Mouse (Mus musculus) midbrain, postnatal 0 days (tissue): ENCODE data around the gene Faap24. TPM values are rescaled to one million over a fixed set of nuclear protein-coding genes. Genes with fewer than 3 reads are reported as not detected.
A peak's percentile ranks its signal among the peaks of the same experiment; 100 is the strongest.

Experiments used
- ATAC-seq: fragments of 200-750 bp; cut with Nextera tagmentation; 2 replicates; pipeline ENCODE4 v1.8.0; 2017; ENCODE audit warnings: moderate number of reproducible peaks, mild to moderate bottlenecking, moderate TSS enrichment, moderate library complexity; ENCODE audit not compliant: low FRiP score
- DNase-seq: peaks from one replicate; pipeline ENCODE4 v3.0.0-alpha.2; 2015; ENCODE audit warnings: low spot score
- H3K27ac ChIP-seq: fragments of 300-500 bp; sonication (generic); 2 replicates; pipeline ENCODE4 v1.5.1; 2014; ENCODE audit warnings: low read depth, mild to moderate bottlenecking, low read length, mixed read lengths
- H3K27me3 ChIP-seq: fragments of 300-500 bp; sonication (generic); 2 replicates; pipeline ENCODE4 v1.6.1; 2014; ENCODE audit warnings: low read length, control low read depth, mixed read lengths; ENCODE audit not compliant: insufficient read depth
- H3K36me3 ChIP-seq: fragments of 300-500 bp; sonication (generic); 2 replicates; pipeline ENCODE4 v1.6.1; 2014; ENCODE audit warnings: low read length, control low read depth, mixed read lengths; ENCODE audit not compliant: insufficient read depth
- H3K4me1 ChIP-seq: fragments of 300-500 bp; sonication (generic); 2 replicates; pipeline ENCODE4 v1.6.1; 2014; ENCODE audit warnings: mild to moderate bottlenecking, control low read depth, antibody characterized with exemption, low read length, mixed read lengths; ENCODE audit not compliant: insufficient read depth
- H3K4me2 ChIP-seq: fragments of 300-500 bp; sonication (generic); 2 replicates; pipeline ENCODE4 v1.6.1; 2014; ENCODE audit warnings: low read depth, mild to moderate bottlenecking, low read length, mixed read lengths; ENCODE audit not compliant: poor library complexity, severe bottlenecking
- H3K4me3 ChIP-seq: fragments of 300-500 bp; sonication (generic); 2 replicates; pipeline ENCODE4 v1.5.1; 2014; ENCODE audit warnings: low read depth, mild to moderate bottlenecking, low read length, moderate library complexity
- H3K9ac ChIP-seq: fragments of 300-500 bp; sonication (generic); replicated peaks from 2 replicates; pipeline ENCODE4 v1.6.1; 2014; ENCODE audit warnings: mild to moderate bottlenecking, low read length, moderate library complexity, mixed read lengths; ENCODE audit not compliant: poor library complexity, severe bottlenecking
- H3K9me3 ChIP-seq: fragments of 300-500 bp; sonication (generic); 2 replicates; pipeline ENCODE4 v1.6.1; 2016; ENCODE audit warnings: low read length, control low read depth
- CTCF ChIP-seq: IDR thresholded peaks from 2 replicates; pipeline ENCODE4 v1.5.1; 2016; ENCODE audit warnings: antibody characterized with exemption, mild to moderate bottlenecking
- WGBS: fragments of 180-500 bp; shearing (Covaris S2); extraction: QIAGEN DNeasy Blood & Tissue Kit; methylation state at CpG from one replicate; pipeline ENCODE4 v1.1.7; 2014; 5-methylcytosine and 5-hydroxymethylcytosine counted together
- polyA plus RNA-seq: library from polyadenylated mRNA; unstranded; fragments of >200 nt; fragmentation: Nextera tagmentation; extraction: Ambion mirVana; gene quantifications from 2 replicates; pipeline ENCODE4 v1.2.1, GENCODE M21; 2015
- total RNA-seq: library from RNA; depleted of rRNA; stranded (reverse); fragments of >200 nt; gene quantifications from 2 replicates; pipeline ENCODE4 v1.2.3, GENCODE M21; 2014

The Faap24 gene
- total and polyA plus RNA-seq, 2 experiments from 2014 or later, result 5.8 to 10.4 TPM

- Histone ChIP-seq H3K9me3 (no peaks in the 10 kb centered on the region), H3K27me3 (no peaks in the 10 kb centered on the region), H3K4me3 (no peak overlapping the region), H3K36me3 (no peaks in the 10 kb centered on the region), H3K4me1 (no peaks in the 10 kb centered on the region), H3K9ac (no peak overlapping the region), H3K4me2 (no peak overlapping the region), H3K27ac (no peak overlapping the region)
- TF ChIP-seq CTCF, result no peak
- 30% methylated on average over 2 of the region's 2 CpGs for WGBS
- no peak for ATAC-seq
- no peak for DNase-seq
These were observed 13.8 kb downstream of the Faap24 start for GRCm38 (mm10) chr7:35382706-35383353.

- WGBS, result 51% methylated on average over 12 of the region's 16 CpGs
- H3K9me3 ChIP-seq, result no peaks in the 10 kb centered on the region
- no peak for TF ChIP-seq CTCF
- no peaks in the 10 kb centered on the region for H3K4me1 ChIP-seq
- DNase-seq, result no peak
- no peak for ATAC-seq
- H3K27ac ChIP-seq, result no peak overlapping the region
- H3K27me3 ChIP-seq, result no peaks in the 10 kb centered on the region
- no peak overlapping the region for H3K4me2 ChIP-seq
- H3K4me3 ChIP-seq, result no peak overlapping the region
- no peaks in the 10 kb centered on the region for H3K36me3 ChIP-seq
- no peak overlapping the region for H3K9ac ChIP-seq
These were observed 14.8 kb downstream of the Faap24 start for GRCm38 (mm10) chr7:35381861-35382260.

GRCm38 (mm10) chr7:35380351-35380750 is 16.3 kb downstream of the Faap24 start:
- no peaks in the 10 kb centered on the region for H3K36me3 ChIP-seq
- no peak overlapping the region for H3K4me3 ChIP-seq
- no peaks in the 10 kb centered on the region for H3K4me1 ChIP-seq
- no peak overlapping the region for H3K9ac ChIP-seq
- H3K27ac ChIP-seq, result no peak overlapping the region
- ATAC-seq (no peak), DNase-seq (no peak)
- H3K27me3 ChIP-seq, result no peaks in the 10 kb centered on the region
- H3K9me3 ChIP-seq, result no peaks in the 10 kb centered on the region
- WGBS, result 93% methylated on average over 8 of the region's 8 CpGs
- no peak overlapping the region for H3K4me2 ChIP-seq
- TF ChIP-seq CTCF, result no peak

- DNase-seq, result no peak
- TF ChIP-seq CTCF, result no peak
These were observed 17.0 kb downstream of the Faap24 start for GRCm38 (mm10) chr7:35379492-35380119.

GRCm38 (mm10) chr7:35376623-35377022 is 20.0 kb downstream of the Faap24 start:
- no peak overlapping the region for H3K27ac ChIP-seq
- no peaks in the 10 kb centered on the region for H3K27me3 ChIP-seq
- H3K36me3 ChIP-seq, result no peaks in the 10 kb centered on the region
- DNase-seq (peak; percentile 90), ATAC-seq (no peak; the same call in 1 of the 2 replicates)
- H3K4me2 ChIP-seq, result no peak overlapping the region
- H3K4me1 ChIP-seq, result no peaks in the 10 kb centered on the region
- H3K4me3 ChIP-seq, result no peak overlapping the region
- no peaks in the 10 kb centered on the region for H3K9me3 ChIP-seq
- no peak overlapping the region for H3K9ac ChIP-seq
- 74% methylated on average over 9 of the region's 9 CpGs for WGBS
- no peak for TF ChIP-seq CTCF

More at GRCm38 (mm10) chr7:35379492-35380119, 17.0 kb downstream of the Faap24 start:
- H3K27ac ChIP-seq, result no peak overlapping the region
- no peaks in the 10 kb centered on the region for H3K9me3 ChIP-seq
- WGBS, result 44% methylated on average over 16 of the region's 16 CpGs
- no peaks in the 10 kb centered on the region for H3K4me1 ChIP-seq
- ATAC-seq, result no peak; the same call in 1 of the 2 replicates
- H3K4me3 ChIP-seq, result no peak overlapping the region
- no peak overlapping the region for H3K9ac ChIP-seq
- H3K4me2 ChIP-seq, result no peak overlapping the region
- H3K36me3 ChIP-seq, result no peaks in the 10 kb centered on the region
- H3K27me3 ChIP-seq, result no peaks in the 10 kb centered on the region

- Histone ChIP-seq H3K4me3 (no peak overlapping the region), H3K4me1 (no peaks in the 10 kb centered on the region), H3K27me3 (no peaks in the 10 kb centered on the region), H3K36me3 (no peaks in the 10 kb centered on the region), H3K9me3 (no peaks in the 10 kb centered on the region), H3K27ac (no peak overlapping the region), H3K4me2 (no peak overlapping the region), H3K9ac (no peak overlapping the region)
- ATAC-seq (no peak), DNase-seq (no peak)
- TF ChIP-seq CTCF, result no peak
- 85% methylated on average over 7 of the region's 7 CpGs for WGBS
These were observed 22.4 kb downstream of the Faap24 start for GRCm38 (mm10) chr7:35374265-35374664.
